Mouse (Mus musculus): Measurements from ENCODE around the gene Uaca.

GRCm38 (mm10) chr9:60794210-60794840 is at the start of gene Uaca:
- peak; percentile 33; the same call in 1 of the 2 replicates for TF ChIP-seq CTCF (IDR thresholded peaks at IDR 0.05; ENCODE audit: extremely low read depth, insufficient read depth, low read length)
- TF ChIP-seq POLR2A (IDR thresholded peaks at IDR 0.05; ENCODE audit: extremely low read depth, insufficient read depth, low read length), result no peak
